Mouse (Mus musculus): ENCODE measurements around the gene Slc9a5.

Gene Slc9a5

GRCm38 (mm10) chr8:105326141-105326672 is 22.4 kb upstream of the Slc9a5 start, which contains the start of the genes Lrrc29 and Tmem208:
Gene Lrrc29 (minus strand): TSS chr8:105326278.
Gene Tmem208 (plus strand): TSS chr8:105326354.
- peak; percentile 98 for DNase-seq (ENCODE audit: low spot score)

GRCm38 (mm10) chr8:105326968-105327367 is 21.7 kb upstream of the Slc9a5 start:
- no peak for DNase-seq (ENCODE audit: low spot score)

- no peak for DNase-seq (ENCODE audit: low spot score)
These were observed 18.3 kb upstream of the Slc9a5 start for GRCm38 (mm10) chr8:105330325-105330724.

- DNase-seq (ENCODE audit: low spot score) = no peak
These were observed 17.2 kb upstream of the Slc9a5 start for GRCm38 (mm10) chr8:105331469-105331868.

GRCm38 (mm10) chr8:105331931-105332330 is 16.7 kb upstream of the Slc9a5 start:
- no peak for DNase-seq (ENCODE audit: low spot score)

GRCm38 (mm10) chr8:105332523-105332922 is 16.1 kb upstream of the Slc9a5 start:
- DNase-seq (ENCODE audit: low spot score) = no peak

GRCm38 (mm10) chr8:105336373-105337130 is 12.1 kb upstream of the Slc9a5 start:
- DNase-seq (ENCODE audit: low spot score) = no peak

- no peak for DNase-seq (ENCODE audit: low spot score)
These were observed 9.7 kb upstream of the Slc9a5 start for GRCm38 (mm10) chr8:105338992-105339391.

- DNase-seq (ENCODE audit: low spot score) = no peak
These were observed 8.6 kb upstream of the Slc9a5 start for GRCm38 (mm10) chr8:105339886-105340635.

GRCm38 (mm10) chr8:105341399-105341798 is 7.2 kb upstream of the Slc9a5 start:
- DNase-seq (ENCODE audit: low spot score) = no peak

- no peak for DNase-seq (ENCODE audit: low spot score)
These were observed 5.9 kb upstream of the Slc9a5 start for GRCm38 (mm10) chr8:105342768-105343167.

GRCm38 (mm10) chr8:105343791-105344574 is 4.7 kb upstream of the Slc9a5 start:
- no peak for DNase-seq (ENCODE audit: low spot score)

GRCm38 (mm10) chr8:105345061-105345975 is 3.3 kb upstream of the Slc9a5 start:
- DNase-seq (ENCODE audit: low spot score) = no peak

- peak; percentile 81 for DNase-seq (ENCODE audit: low spot score)
These were observed 1.8 kb upstream of the Slc9a5 start for GRCm38 (mm10) chr8:105346611-105347427.

- peak; percentile 97 for DNase-seq (ENCODE audit: low spot score)
These were observed 1.0 kb upstream of the Slc9a5 start, which contains the start of gene Fhod1 for GRCm38 (mm10) chr8:105347428-105348221. Gene Fhod1 (minus strand): TSS chr8:105347953.

GRCm38 (mm10) chr8:105349096-105349771 is 591 bp downstream of the Slc9a5 start:
- DNase-seq (ENCODE audit: low spot score) = peak; percentile 45

- DNase-seq (ENCODE audit: low spot score) = peak; percentile 41
These were observed 1.5 kb downstream of the Slc9a5 start for GRCm38 (mm10) chr8:105350186-105350585.

GRCm38 (mm10) chr8:105353583-105354135 is 5.0 kb downstream of the Slc9a5 start:
- DNase-seq (ENCODE audit: low spot score) = no peak
